Mouse (Mus musculus) megakaryocyte, embryonic 14.5 days (primary cell): ENCODE measurements around the gene Galnt10.

ENCODE experiments used
- FLI1 ChIP-seq: IDR thresholded peaks from 2 replicates; pipeline ENCODE4 v1.6.1; 2012; ENCODE audit warnings: low read length, inconsistent platforms, mixed read lengths
- GATA1 ChIP-seq: IDR thresholded peaks from 3 replicates; pipeline ENCODE4 v1.6.1; 2012; ENCODE audit warnings: mixed read lengths, low read length, inconsistent platforms, borderline replicate concordance

GRCm38 (mm10) chr11:57645018-57645559 is at the start of gene Galnt10:
- TF ChIP-seq GATA1: no peak
- TF ChIP-seq FLI1: no peak
